Mouse (Mus musculus): ENCODE measurements around the gene Klhl36. TPM values are rescaled to one million over a fixed set of nuclear protein-coding genes. Genes with fewer than 3 reads are reported as not detected.
A peak's percentile ranks its signal among the peaks of the same experiment; 100 is the strongest.

Klhl36 gene
- polyA plus RNA-seq, 1 experiment from 2014 or later, result 11.9 TPM

DNA sequence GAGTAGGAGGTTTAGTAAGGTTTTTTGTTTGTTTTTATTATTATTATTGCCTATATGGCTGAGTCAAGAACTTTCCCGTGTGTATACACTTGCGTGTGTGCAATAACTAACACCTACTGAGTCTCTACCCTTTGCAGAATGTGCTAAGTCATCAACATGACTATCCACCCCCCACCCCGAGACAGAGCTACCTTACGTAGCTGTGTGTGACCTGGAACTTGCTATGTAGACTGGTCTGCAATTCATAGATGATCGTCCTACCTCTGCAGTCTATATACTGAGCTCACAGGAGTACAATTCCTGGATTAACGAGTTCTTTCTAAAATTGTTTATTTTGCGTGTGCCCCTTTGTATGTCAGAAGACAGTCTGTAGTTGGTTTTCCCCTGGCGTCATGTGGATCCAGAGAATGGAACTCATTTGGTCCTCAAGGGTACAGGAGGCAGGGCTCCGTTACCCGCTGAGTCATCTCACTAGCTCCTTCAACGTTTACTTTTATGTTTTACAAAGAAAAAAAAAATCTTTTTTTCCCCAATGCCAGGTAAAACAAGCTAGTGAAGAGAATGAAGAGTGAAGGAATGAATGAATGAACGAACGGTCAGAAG is 48.0 kb downstream of the Klhl36 start, which contains the start of gene Usp10:
Usp10 (plus strand) TSS at position 417 of the 603 bp plus-strand sequence.
- DNase-seq (ENCODE audit: low spot score), result no peak
- 25% methylated on average over 13 of the region's 13 CpGs for WGBS
- H3K36me3 ChIP-seq (ENCODE audit: control insufficient read depth, insufficient read depth, low read length), result no peaks in the 10 kb centered on the region

DNA sequence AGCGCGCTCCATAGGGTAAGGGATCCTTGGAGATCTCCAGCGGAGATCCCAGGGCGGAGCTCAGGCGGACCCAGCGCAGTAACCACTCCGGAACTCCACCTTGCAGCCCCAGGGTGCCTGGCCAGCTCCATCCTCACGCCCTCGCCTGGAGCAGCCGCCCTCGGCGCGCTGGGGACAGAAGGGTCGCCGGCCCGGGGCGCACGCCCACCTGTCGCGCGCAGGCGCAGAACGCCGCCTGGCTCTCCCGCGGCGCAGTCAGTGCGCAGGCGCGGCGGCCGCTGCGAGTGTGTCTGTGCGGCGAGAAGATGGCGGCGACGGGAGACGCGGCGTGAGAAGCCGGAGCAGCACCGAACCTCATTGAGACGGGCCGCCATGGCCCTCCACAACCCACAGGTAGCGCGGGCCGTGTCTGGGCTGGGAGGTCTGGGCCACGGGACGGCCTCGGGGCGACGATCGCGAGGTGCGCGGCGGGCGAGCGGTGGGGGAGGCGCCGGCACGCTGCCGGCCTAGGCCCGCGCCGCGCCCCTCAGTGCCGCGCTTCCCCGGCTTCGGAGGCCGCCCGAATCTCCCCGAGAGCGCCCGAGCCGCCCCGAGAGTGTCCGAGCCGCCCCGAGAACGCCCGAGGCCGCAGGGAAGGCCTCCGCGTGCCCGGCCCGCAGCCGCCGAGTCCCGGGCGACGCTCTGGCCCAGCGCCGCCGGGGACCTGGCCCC is 48.6 kb downstream of the Klhl36 start, which contains the start of gene Gm20388:
Gm20388 (plus strand) TSS at position 295 of the 711 bp plus-strand sequence.
- DNase-seq (ENCODE audit: low spot score) (peak; percentile 94), ATAC-seq (peak; percentile 97)
- peak within 1 kb of the TSS; percentile 91 for H3K9ac ChIP-seq (ENCODE audit: low read length)
- under 1% methylated on average over 68 of the region's 97 CpGs for WGBS
- no peaks in the 10 kb centered on the region for H3K36me3 ChIP-seq (ENCODE audit: control insufficient read depth, insufficient read depth, low read length)
- peak within 1 kb of the TSS; percentile 87 for H3K4me2 ChIP-seq (ENCODE audit: low read length)
- H3K4me1 ChIP-seq (ENCODE audit: control insufficient read depth, insufficient read depth, low read length), result peaks cover 29% of the 10 kb centered on the region
- no peaks in the 10 kb centered on the region for H3K9me3 ChIP-seq (replicated peaks; ENCODE audit: control insufficient read depth, low read length)
- H3K27me3 ChIP-seq (replicated peaks; ENCODE audit: control insufficient read depth, insufficient read depth, low read length), result no peaks in the 10 kb centered on the region
- H3K27ac ChIP-seq (ENCODE audit: low read depth, low read length), result peak within 1 kb of the TSS; percentile 86
- H3K4me3 ChIP-seq (ENCODE audit: low read depth, low read length), result peak within 1 kb of the TSS; percentile 74

More for the DNA sequence above, 48.0 kb downstream of the Klhl36 start, which contains the start of gene Usp10:
- Histone ChIP-seq H3K9ac (ENCODE audit: low read length) (peak within 1 kb of the TSS; percentile 91), H3K9me3 (replicated peaks; ENCODE audit: control insufficient read depth, low read length) (no peaks in the 10 kb centered on the region), H3K4me3 (ENCODE audit: low read depth, low read length) (peak within 1 kb of the TSS; percentile 74), H3K4me1 (ENCODE audit: control insufficient read depth, insufficient read depth, low read length) (peaks cover 29% of the 10 kb centered on the region), H3K27me3 (replicated peaks; ENCODE audit: control insufficient read depth, insufficient read depth, low read length) (no peaks in the 10 kb centered on the region), H3K27ac (ENCODE audit: low read depth, low read length) (peak within 1 kb of the TSS; percentile 86), H3K4me2 (ENCODE audit: low read length) (peak within 1 kb of the TSS; percentile 87)
- no peak; the same call in 1 of the 2 replicates for ATAC-seq

DNA sequence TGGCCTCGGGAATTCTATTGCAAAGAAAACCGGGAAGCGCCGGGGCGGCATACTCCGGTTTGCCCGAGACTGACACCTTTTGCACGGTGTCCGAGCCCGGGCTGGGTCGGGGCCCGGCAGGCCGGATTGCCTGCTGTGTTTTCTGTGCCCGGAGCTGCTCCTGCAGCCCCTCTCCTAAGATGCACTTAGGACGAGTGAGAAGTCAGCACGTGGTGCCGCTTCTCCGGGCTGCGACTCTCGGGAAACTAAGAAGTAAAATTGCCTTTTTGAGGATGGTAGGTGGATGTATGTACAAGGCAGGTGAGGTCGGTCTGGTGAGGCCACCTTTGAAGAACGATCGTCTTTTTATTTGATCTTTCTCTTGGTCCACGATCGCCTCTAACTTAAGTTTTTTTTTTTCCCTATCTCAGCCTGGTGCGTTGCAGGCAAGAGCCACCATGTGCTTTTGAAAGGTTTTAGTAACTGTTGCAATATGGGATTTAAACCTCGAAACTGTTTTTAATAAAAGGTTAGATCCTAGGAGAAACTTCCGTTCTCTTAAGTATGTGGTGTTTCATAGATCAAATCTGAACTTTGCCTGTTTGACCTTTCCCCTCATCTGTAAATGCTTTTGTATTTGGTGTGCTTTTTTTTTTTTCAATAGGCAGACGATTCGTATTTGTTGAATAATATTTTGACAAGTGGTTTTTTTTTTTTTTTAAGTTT is 49.3 kb downstream of the Klhl36 start:
- ATAC-seq (no peak; the same call in 1 of the 2 replicates), DNase-seq (ENCODE audit: low spot score) (peak; percentile 40)
- peak overlapping the region; percentile 74 for H3K4me3 ChIP-seq (ENCODE audit: low read depth, low read length)
- H3K4me1 ChIP-seq (ENCODE audit: control insufficient read depth, insufficient read depth, low read length), result peaks cover 29% of the 10 kb centered on the region
- H3K9me3 ChIP-seq (replicated peaks; ENCODE audit: control insufficient read depth, low read length), result no peaks in the 10 kb centered on the region
- H3K4me2 ChIP-seq (ENCODE audit: low read length), result peak overlapping the region; percentile 87
- no peaks in the 10 kb centered on the region for H3K36me3 ChIP-seq (ENCODE audit: control insufficient read depth, insufficient read depth, low read length)
- peak overlapping the region; percentile 91 for H3K9ac ChIP-seq (ENCODE audit: low read length)
- WGBS, result 1% methylated on average over 30 of the region's 30 CpGs
- peak overlapping the region; percentile 86 for H3K27ac ChIP-seq (ENCODE audit: low read depth, low read length)
- H3K27me3 ChIP-seq (replicated peaks; ENCODE audit: control insufficient read depth, insufficient read depth, low read length), result no peaks in the 10 kb centered on the region

DNA sequence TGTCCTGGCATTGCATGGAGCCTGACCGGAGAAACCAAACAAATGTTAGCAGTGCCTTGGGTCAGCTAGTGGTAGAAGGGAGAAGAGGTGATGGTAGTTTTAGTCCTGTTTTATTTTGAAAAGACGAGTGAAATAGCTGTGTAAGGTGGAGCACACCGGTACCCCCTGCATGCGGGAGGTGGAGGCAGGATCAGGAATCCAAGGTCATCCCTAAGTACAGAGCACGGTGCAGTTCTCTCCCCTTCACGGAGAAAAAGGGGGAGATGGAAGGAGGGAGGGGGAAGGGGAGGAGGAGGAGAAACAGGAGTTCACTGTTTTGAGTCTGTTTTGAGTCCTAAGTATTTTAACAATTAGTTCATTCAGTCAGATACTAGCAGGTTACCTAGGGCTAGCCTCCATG is 50.6 kb downstream of the Klhl36 start:
- ATAC-seq (no peak), DNase-seq (ENCODE audit: low spot score) (no peak)
- Histone ChIP-seq H3K36me3 (ENCODE audit: control insufficient read depth, insufficient read depth, low read length) (no peaks in the 10 kb centered on the region), H3K27me3 (replicated peaks; ENCODE audit: control insufficient read depth, insufficient read depth, low read length) (no peaks in the 10 kb centered on the region), H3K9ac (ENCODE audit: low read length) (peak overlapping the region; percentile 91; the same call in 1 of the 2 replicates), H3K4me2 (ENCODE audit: low read length) (peak overlapping the region; percentile 87), H3K27ac (ENCODE audit: low read depth, low read length) (no peak overlapping the region), H3K4me1 (ENCODE audit: control insufficient read depth, insufficient read depth, low read length) (peaks cover 29% of the 10 kb centered on the region), H3K9me3 (replicated peaks; ENCODE audit: control insufficient read depth, low read length) (no peaks in the 10 kb centered on the region), H3K4me3 (ENCODE audit: low read depth, low read length) (peak overlapping the region; percentile 74)
- WGBS, result 41% methylated on average over 6 of the region's 6 CpGs

DNA sequence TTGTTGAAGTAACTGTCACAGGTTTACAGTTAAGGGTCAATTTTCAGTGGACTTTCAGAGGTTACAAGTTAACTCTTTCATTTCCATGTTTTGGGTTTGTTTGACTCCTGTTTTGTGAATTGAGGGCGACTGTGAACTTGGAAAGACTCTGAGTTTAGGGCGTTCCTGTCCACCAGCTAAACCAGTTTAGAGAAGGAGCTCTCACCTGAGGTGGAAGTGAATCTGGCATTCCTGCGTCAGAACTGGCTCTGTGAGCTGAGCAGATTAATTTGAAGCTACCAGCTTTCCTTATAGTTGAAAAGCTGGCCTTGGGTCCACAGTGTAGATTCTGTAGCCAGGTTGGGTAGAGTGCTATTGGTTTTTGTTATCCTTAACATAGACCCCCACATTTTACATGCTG is 51.1 kb downstream of the Klhl36 start:
- H3K4me1 ChIP-seq (ENCODE audit: control insufficient read depth, insufficient read depth, low read length), result peaks cover 29% of the 10 kb centered on the region
- H3K27ac ChIP-seq (ENCODE audit: low read depth, low read length), result no peak overlapping the region
- H3K36me3 ChIP-seq (ENCODE audit: control insufficient read depth, insufficient read depth, low read length), result no peaks in the 10 kb centered on the region
- H3K9me3 ChIP-seq (replicated peaks; ENCODE audit: control insufficient read depth, low read length), result no peaks in the 10 kb centered on the region
- 72% methylated on average over 3 of the region's 3 CpGs for WGBS
- DNase-seq (ENCODE audit: low spot score) (no peak), ATAC-seq (no peak)
- 0 out of 2 replicates have a peak overlapping the region, but pooled peaks have one; percentile 74 for H3K4me3 ChIP-seq (ENCODE audit: low read depth, low read length)
- H3K9ac ChIP-seq (ENCODE audit: low read length), result peak overlapping the region; percentile 29; the same call in 1 of the 2 replicates
- H3K27me3 ChIP-seq (replicated peaks; ENCODE audit: control insufficient read depth, insufficient read depth, low read length), result no peaks in the 10 kb centered on the region
- H3K4me2 ChIP-seq (ENCODE audit: low read length), result peak overlapping the region; percentile 87; the same call in 1 of the 2 replicates

DNA sequence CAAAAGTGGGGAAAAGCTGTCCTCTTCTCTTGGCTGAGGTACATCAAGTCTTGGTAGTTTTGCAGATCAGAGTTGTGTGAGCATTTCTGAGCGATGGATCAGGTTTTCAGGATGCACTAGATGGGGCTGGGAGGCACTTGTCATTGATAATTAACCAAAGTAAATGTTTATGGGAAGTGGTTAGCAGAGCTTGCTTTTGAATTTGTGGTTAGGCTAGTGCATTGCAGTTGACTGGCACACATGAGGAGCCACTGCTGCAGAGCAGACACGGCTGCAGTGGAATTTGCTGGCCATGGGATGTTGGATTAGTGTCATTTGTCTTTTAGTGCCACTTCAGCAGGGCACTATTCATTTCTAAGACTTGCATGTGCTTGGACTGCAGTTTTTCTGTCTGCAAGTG is 52.1 kb downstream of the Klhl36 start:
- Histone ChIP-seq H3K9me3 (replicated peaks; ENCODE audit: control insufficient read depth, low read length) (no peaks in the 10 kb centered on the region), H3K4me2 (ENCODE audit: low read length) (no peak overlapping the region), H3K4me1 (ENCODE audit: control insufficient read depth, insufficient read depth, low read length) (peaks cover 29% of the 10 kb centered on the region), H3K27me3 (replicated peaks; ENCODE audit: control insufficient read depth, insufficient read depth, low read length) (no peaks in the 10 kb centered on the region), H3K4me3 (ENCODE audit: low read depth, low read length) (no peak overlapping the region), H3K9ac (ENCODE audit: low read length) (peak overlapping the region; percentile 29; the same call in 1 of the 2 replicates), H3K36me3 (ENCODE audit: control insufficient read depth, insufficient read depth, low read length) (0 out of 2 replicates have a peak, but pooled peaks cover 3% of the 10 kb centered on the region), H3K27ac (ENCODE audit: low read depth, low read length) (no peak overlapping the region)
- ATAC-seq, result no peak
- no peak for DNase-seq (ENCODE audit: low spot score)
- 63% methylated on average over 2 of the region's 2 CpGs for WGBS

DNA sequence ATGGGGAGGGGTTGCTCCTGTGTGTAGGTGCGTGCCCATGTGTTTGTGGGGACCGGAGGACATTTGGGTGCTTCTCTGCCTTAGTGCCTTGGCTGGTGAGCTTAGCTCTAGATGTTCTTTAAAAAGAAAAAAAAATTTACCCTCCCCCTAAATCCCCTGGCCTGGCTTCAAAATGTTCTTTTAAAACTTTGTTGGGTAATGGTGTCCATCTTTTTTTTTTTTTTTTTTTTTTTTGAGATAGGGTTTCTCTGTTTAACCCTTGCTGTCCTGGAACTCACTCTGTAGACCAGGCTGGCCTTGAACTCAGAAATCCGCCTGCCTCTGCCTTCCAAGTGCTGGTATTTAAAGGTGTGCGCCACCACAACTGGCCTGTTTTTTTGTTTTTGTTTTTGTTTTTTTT is 53.2 kb downstream of the Klhl36 start:
- WGBS, result 83% methylated on average over 4 of the region's 4 CpGs
- Histone ChIP-seq H3K27ac (ENCODE audit: low read depth, low read length) (no peak overlapping the region), H3K4me2 (ENCODE audit: low read length) (no peak overlapping the region), H3K9ac (ENCODE audit: low read length) (no peak overlapping the region), H3K4me3 (ENCODE audit: low read depth, low read length) (no peak overlapping the region), H3K4me1 (ENCODE audit: control insufficient read depth, insufficient read depth, low read length) (peaks cover 29% of the 10 kb centered on the region), H3K9me3 (replicated peaks; ENCODE audit: control insufficient read depth, low read length) (no peaks in the 10 kb centered on the region), H3K36me3 (ENCODE audit: control insufficient read depth, insufficient read depth, low read length) (0 out of 2 replicates have a peak, but pooled peaks cover 3% of the 10 kb centered on the region), H3K27me3 (replicated peaks; ENCODE audit: control insufficient read depth, insufficient read depth, low read length) (no peaks in the 10 kb centered on the region)
- no peak for DNase-seq (ENCODE audit: low spot score)
- no peak for ATAC-seq

DNA sequence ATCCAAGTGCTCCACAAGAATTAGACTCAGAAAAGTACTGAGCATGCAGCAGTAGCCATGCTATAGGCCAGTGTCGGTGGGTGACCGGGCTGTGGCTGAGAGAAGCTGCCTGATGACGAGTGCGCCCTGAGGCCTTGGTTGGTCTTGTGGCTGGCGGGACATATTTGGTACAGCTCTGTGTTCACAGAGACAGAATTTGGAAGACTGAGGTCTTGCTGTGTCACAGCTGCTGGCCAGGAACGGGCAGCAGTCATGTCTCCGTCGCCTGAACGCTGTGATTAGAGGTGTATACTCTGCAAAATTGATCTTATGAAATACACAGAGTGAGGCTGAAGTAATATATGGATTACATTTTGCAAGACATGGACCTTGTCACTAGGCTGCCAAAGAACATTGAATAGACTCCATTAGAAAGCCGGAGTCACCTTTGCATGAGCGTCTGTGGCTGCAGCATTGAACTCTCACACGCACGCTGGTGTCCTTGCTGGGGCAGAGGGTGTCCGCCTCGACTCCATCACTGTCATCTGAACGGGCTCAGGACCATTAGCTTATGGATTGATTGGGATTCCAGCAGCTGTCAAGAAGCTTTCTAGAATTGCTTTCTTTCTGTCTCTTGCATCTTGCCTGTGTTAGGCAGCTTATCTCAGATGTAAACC is 54.3 kb downstream of the Klhl36 start:
- Histone ChIP-seq H3K36me3 (ENCODE audit: control insufficient read depth, insufficient read depth, low read length) (0 out of 2 replicates have a peak, but pooled peaks cover 3% of the 10 kb centered on the region), H3K27ac (ENCODE audit: low read depth, low read length) (no peak overlapping the region), H3K9me3 (replicated peaks; ENCODE audit: control insufficient read depth, low read length) (no peaks in the 10 kb centered on the region), H3K27me3 (replicated peaks; ENCODE audit: control insufficient read depth, insufficient read depth, low read length) (no peaks in the 10 kb centered on the region), H3K4me3 (ENCODE audit: low read depth, low read length) (no peak overlapping the region), H3K4me2 (ENCODE audit: low read length) (no peak overlapping the region), H3K4me1 (ENCODE audit: control insufficient read depth, insufficient read depth, low read length) (peaks cover 29% of the 10 kb centered on the region), H3K9ac (ENCODE audit: low read length) (no peak overlapping the region)
- no peak for ATAC-seq
- no peak for DNase-seq (ENCODE audit: low spot score)
- WGBS, result 82% methylated on average over 16 of the region's 16 CpGs
